Mouse (Mus musculus) embryonic fibroblast, embryonic 13.5 days (primary cell): ENCODE measurements at regions not wholly inside any gene's neighbourhood (a gene's known extent, or its start where the extent isn't known, plus 50 kb on each side); places are given as distances from the start of the nearest gene placed in this dataset.

Experiments used
- CTCF ChIP-seq: IDR thresholded peaks from 2 replicates; pipeline ENCODE4 v1.5.1; 2011; ENCODE audit warnings: mild to moderate bottlenecking, control low read depth, low read length, moderate library complexity, borderline replicate concordance; ENCODE audit not compliant: insufficient read depth
- POLR2A ChIP-seq: IDR thresholded peaks from 2 replicates; pipeline ENCODE4 v1.6.1; 2011; ENCODE audit warnings: low read depth, mild to moderate bottlenecking, control low read depth, low read length, moderate library complexity

GRCm38 (mm10) chr3:156232111-156232510 is 329.5 kb upstream of the Negr1 start:
- TF ChIP-seq CTCF (no peak), POLR2A (no peak)
